Mouse (Mus musculus): Measurements from ENCODE around the gene Epha2. TPM values are rescaled to one million over a fixed set of nuclear protein-coding genes. Genes with fewer than 3 reads are reported as not detected.

Epha2 gene
- total RNA-seq, 2 experiments from 2014 or later = 1.4 to 1.5 TPM

- DNase-seq (ENCODE audit: low spot score in 2 of 2) = no peak
- intact Hi-C loops (cut with DNase I) = no loop called here
These were observed 16.9 kb downstream of the Epha2 start for GRCm38 (mm10) chr4:141317914-141318313.

GRCm38 (mm10) chr4:141322526-141322925 is 21.5 kb downstream of the Epha2 start:
- no peak for DNase-seq (ENCODE audit: low spot score in 2 of 2)
- intact Hi-C loops (cut with DNase I) = no loop called here

GRCm38 (mm10) chr4:141324771-141325191 is 23.7 kb downstream of the Epha2 start:
- no peak for DNase-seq (ENCODE audit: low spot score in 2 of 2)
- intact Hi-C loops (cut with DNase I) = no loop called here

- intact Hi-C loops (cut with DNase I) = no loop called here
These were observed 24.6 kb downstream of the Epha2 start for GRCm38 (mm10) chr4:141325636-141326035.

GRCm38 (mm10) chr4:141327075-141327474 is 26.0 kb downstream of the Epha2 start:
- intact Hi-C loops (cut with DNase I) = no loop called here
- no peak for DNase-seq (ENCODE audit: low spot score in 2 of 2)

More at GRCm38 (mm10) chr4:141325636-141326035, 24.6 kb downstream of the Epha2 start:
- no peak for DNase-seq (ENCODE audit: low spot score in 2 of 2)

GRCm38 (mm10) chr4:141328742-141329141 is 27.7 kb downstream of the Epha2 start:
- intact Hi-C loops (cut with DNase I) = no loop called here
- DNase-seq (ENCODE audit: low spot score in 2 of 2) = no peak

- intact Hi-C loops (cut with DNase I) = no loop called here
These were observed 28.9 kb downstream of the Epha2 start for GRCm38 (mm10) chr4:141329968-141330367.

GRCm38 (mm10) chr4:141331446-141331845 is 30.4 kb downstream of the Epha2 start:
- DNase-seq (ENCODE audit: low spot score in 2 of 2) = no peak
- intact Hi-C loops (cut with DNase I) = no loop called here

More at GRCm38 (mm10) chr4:141329968-141330367, 28.9 kb downstream of the Epha2 start:
- DNase-seq (ENCODE audit: low spot score in 2 of 2) = no peak

- DNase-seq (ENCODE audit: low spot score in 2 of 2) = no peak
- intact Hi-C loops (cut with DNase I) = no loop called here
These were observed 31.2 kb downstream of the Epha2 start for GRCm38 (mm10) chr4:141332258-141332657.

- no peak for DNase-seq (ENCODE audit: low spot score in 2 of 2)
- intact Hi-C loops (cut with DNase I) = no loop called here
These were observed 33.7 kb downstream of the Epha2 start for GRCm38 (mm10) chr4:141334695-141335094.

GRCm38 (mm10) chr4:141335263-141335796 is 34.3 kb downstream of the Epha2 start:
- no peak for DNase-seq (ENCODE audit: low spot score in 2 of 2)
- intact Hi-C loops (cut with DNase I) = no loop called here

- intact Hi-C loops (cut with DNase I) = no loop called here
- DNase-seq (ENCODE audit: low spot score in 2 of 2) = no peak
These were observed 35.2 kb downstream of the Epha2 start for GRCm38 (mm10) chr4:141336196-141336595.

GRCm38 (mm10) chr4:141337986-141338385 is 36.9 kb downstream of the Epha2 start:
- intact Hi-C loops (cut with DNase I) = no loop called here
- DNase-seq (ENCODE audit: low spot score in 2 of 2) = no peak

GRCm38 (mm10) chr4:141338853-141339252 is 37.8 kb downstream of the Epha2 start:
- intact Hi-C loops (cut with DNase I) = no loop called here
- no peak for DNase-seq (ENCODE audit: low spot score in 2 of 2)

GRCm38 (mm10) chr4:141341477-141341876 is 40.4 kb downstream of the Epha2 start:
- intact Hi-C loops (cut with DNase I) = no loop called here
- no peak for DNase-seq (ENCODE audit: low spot score in 2 of 2)

GRCm38 (mm10) chr4:141343515-141343914 is 42.5 kb downstream of the Epha2 start:
- DNase-seq (ENCODE audit: low spot score in 2 of 2) = no peak
- intact Hi-C loops (cut with DNase I) = no loop called here

- no peak for DNase-seq (ENCODE audit: low spot score in 2 of 2)
- intact Hi-C loops (cut with DNase I) = no loop called here
These were observed 44.2 kb downstream of the Epha2 start for GRCm38 (mm10) chr4:141345219-141345618.

GRCm38 (mm10) chr4:141347365-141347797 is 46.3 kb downstream of the Epha2 start:
- no peak for DNase-seq (ENCODE audit: low spot score in 2 of 2)
- intact Hi-C loops (cut with DNase I) = no loop called here

- no peak for DNase-seq (ENCODE audit: low spot score in 2 of 2)
- intact Hi-C loops (cut with DNase I) = no loop called here
These were observed 47.6 kb downstream of the Epha2 start for GRCm38 (mm10) chr4:141348616-141349015.

GRCm38 (mm10) chr4:141350015-141350414 is 49.0 kb downstream of the Epha2 start:
- DNase-seq (ENCODE audit: low spot score in 2 of 2) = no peak
- intact Hi-C loops (cut with DNase I) = no loop called here

GRCm38 (mm10) chr4:141351972-141352371 is 50.9 kb downstream of the Epha2 start:
- intact Hi-C loops (cut with DNase I) = no loop called here
- DNase-seq (ENCODE audit: low spot score in 2 of 2) = no peak

GRCm38 (mm10) chr4:141352986-141353385 is 51.9 kb downstream of the Epha2 start:
- intact Hi-C loops (cut with DNase I) = no loop called here
- DNase-seq (ENCODE audit: low spot score in 2 of 2) = no peak
